Mouse (Mus musculus) ovary, postnatal 10 days (tissue): Measurements from ENCODE around the gene Tmem63c.
A peak's percentile ranks its signal among the peaks of the same experiment; 100 is the strongest.

Experiments
- DNase-seq: peaks from one replicate; pipeline ENCODE4 v3.0.0; 2022; ENCODE audit warnings: low spot score

Tmem63c gene

DNA sequence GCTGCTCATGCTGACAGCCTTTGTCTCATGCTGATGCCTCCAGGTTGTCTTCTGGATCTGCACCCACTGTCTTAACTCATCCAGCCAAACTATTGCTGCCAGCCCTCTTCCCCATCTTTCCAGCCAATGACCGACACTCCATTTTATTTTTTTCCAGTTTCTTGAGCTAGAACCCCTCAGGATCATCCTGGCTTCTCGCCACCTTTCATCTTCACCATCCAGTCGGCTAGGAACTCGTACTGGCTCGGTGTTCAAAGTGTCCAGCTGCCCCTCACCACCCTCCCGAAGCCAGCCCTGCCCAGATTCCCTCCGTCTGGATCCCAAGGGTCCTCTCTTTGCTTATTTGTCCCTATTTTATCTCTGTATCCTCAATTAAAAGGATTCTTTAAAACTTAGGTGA is 33.7 kb downstream of the Tmem63c start:
- no peak for DNase-seq

DNA sequence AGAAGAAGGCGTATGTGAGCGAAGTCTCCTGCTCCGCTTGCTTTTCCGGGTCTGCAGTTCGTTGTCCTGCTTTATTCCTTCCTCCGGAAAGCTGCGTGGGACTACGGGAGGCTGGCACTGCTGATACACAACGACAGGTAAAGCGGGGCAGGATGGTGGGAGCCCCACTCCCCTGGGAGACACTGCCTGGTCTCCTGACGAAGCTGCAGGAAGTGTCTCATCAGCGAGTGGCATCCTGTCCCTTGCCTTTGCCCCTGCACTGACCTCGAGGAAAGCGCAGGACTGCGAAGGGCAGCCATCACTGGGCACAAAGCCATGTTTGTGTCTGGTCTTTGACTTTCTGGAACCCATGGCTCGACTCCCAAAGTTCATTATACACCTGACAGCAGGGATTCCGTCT is 35.9 kb downstream of the Tmem63c start:
- no peak for DNase-seq

DNA sequence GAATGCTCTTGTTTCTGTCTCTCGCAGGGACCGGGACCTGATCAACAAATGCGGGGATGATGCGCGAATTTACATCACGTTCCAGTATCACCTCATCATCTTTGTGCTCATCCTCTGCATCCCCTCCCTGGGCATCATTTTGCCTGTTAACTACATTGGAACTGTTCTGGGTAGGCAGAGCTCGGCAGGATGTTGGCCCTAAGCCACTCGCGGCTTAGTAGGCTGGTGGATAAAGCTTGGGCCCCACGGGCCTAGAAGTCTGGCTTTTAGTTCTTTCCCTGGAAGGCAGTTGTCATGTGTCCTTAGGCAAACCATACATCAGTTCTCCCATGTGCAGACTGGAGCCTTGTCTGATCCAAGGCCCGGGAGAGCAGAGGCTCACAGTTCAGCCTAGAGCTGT is 44.3 kb downstream of the Tmem63c start:
- DNase-seq, result no peak

DNA sequence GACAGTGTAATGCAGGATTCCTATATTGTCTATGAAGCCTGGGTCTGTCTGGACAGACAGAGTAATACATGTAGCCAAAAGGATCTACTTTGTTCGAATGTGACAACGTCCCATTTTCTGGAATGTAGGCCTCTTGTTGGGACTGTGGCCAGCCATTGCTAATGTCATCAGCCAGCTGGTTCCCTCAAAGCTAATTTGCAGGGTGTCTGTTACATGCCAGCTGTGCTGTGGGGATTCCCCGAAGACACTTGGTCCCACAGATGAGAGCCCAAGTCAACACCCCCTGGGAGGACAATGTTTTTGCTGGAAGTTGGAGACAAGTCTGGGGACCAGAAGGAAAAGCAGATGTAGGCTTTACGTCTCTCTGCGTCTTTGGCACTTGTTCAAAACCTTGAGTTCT is 45.3 kb downstream of the Tmem63c start:
- DNase-seq, result no peak

DNA sequence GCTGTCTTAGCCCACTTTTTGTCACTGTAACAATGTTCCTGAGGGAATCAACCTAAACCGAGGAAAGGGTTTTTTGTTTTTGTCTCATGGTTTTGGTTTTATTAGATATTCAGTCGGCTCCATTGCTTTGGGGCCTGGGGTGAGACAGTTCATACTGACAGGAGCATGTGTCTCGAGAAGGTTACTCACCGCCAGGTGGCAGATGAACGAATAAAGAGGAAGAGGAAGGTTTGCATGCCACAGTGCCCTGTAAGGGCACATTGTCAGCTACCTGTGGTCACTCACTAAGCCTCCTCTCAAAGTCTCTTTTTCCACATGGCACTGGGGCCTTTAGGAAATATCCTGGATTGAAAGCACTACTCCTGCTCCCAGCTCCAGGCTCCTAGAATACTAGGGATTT is 49.4 kb downstream of the Tmem63c start:
- DNase-seq, result no peak

DNA sequence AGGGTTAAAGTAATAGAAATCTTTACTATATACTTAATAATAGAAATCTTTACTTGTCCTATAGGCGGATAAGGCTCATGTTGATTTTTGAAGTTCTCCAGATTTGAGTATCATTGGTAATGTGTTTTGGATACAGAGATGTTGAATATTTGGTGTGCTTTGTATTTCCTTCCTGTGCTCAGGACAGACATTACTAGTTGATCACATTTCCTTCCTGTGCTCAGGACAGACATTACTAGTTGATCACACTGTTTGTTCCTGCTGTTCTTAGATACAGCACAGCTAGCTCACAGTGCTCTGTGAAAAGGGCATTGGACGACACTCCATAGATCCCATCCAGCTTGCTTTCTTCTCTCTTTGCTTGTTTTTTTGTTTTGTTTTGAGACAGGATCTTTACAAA is 55.5 kb downstream of the Tmem63c start:
- no peak for DNase-seq

DNA sequence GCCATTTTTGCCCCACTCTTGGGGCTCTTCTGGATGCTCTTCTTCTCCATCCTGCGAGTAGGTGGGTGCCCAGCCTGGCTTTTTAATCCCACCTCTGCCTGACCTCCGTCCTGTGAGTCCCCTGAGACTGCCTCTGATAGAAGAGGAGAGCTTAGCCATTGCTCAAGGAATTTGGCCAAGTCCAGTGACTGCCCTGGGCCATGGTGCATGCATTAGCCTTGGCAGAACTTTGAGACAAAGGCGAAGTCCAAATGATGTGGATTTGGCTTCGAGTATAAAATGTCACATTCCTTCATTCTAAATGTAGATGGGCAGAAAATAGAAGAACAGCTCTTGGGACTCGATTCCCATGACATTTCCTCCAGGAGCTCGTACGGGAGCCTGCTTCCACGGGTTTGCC is 61.7 kb downstream of the Tmem63c start:
- DNase-seq, result no peak

DNA sequence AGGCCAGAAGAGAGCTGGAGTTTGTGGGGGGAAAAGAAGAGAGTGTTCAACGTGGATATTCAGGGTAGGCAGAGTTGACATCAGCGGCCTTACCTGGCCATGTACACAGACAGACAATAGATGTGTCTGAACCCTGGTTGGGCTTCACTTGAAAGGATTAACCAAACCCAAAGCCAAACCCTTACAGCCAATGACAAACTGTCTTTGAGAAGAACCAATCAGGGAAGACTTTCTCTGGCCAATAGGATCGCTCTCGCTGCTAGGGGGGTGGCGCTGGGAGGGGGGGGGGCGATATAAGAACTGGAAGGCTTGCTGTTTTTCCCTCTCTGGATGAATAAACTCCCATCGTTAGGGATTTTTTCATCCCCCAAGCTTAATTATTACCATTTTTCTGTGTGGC is 66.1 kb downstream of the Tmem63c start:
- DNase-seq, result no peak

GRCm38 (mm10) chr12:87088331-87088730 is 67.2 kb downstream of the Tmem63c start:
- no peak for DNase-seq

- no peak for DNase-seq
Measured at GRCm38 (mm10) chr12:87089255-87089654, 68.1 kb downstream of the Tmem63c start.

DNA sequence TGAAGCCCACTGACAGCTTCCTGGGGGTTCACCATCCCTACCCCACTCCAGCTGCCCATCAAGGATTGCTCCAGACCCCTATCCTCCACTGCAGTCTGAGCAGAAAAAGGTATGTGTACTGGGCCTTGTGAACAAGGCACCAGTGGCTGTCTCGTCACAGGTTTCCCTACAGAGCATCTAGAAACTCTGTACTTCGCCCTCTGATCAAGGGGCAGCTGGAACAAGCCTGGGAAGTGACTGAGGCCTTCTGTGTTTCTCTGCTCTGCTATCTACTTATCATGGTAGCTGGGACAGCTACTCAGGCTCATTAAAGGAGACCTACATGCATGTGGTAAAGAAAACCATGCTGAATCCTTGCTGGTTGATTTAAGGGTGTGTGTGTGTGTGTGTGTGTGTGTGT is 68.6 kb downstream of the Tmem63c start:
- no peak for DNase-seq

DNA sequence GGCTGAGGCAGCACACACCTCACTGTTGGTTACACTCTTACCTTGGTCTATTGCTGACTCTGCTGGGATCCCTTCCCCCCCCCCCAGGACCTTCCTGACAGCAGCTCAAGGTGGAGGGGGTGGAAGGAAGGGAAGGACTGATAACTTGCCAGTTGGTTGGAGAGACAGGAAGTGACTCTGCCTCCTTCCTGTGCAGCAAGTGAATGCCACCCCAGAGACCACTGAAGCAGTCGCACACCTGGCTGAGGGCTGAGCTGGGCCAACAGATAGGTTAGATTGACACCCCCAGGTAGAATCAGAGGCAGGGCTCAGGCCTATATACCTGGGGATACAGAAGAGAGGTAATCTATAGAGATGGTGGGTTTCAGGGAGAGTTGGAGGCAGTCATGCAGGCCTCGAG is 70.8 kb downstream of the Tmem63c start:
- DNase-seq, result no peak

DNA sequence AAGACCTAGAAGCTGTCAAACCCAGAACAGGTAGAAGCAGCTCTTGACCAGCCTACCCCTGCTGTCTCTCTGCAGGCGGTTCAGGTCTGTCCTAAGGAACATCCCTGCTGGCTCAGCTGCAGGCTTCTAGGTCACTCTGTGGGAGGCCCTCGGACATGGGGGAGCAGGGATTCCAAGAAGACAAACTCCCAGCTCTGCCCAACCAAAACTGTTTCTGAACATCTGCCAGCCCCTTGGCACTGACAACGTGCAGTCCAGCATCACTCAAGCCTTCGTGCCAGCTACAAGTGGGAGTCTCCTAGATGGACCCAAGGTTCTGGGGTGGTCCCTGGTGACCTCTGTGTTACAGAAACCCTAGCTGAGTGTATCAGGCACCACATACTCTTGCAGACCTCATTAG is 72.1 kb downstream of the Tmem63c start:
- no peak for DNase-seq

DNA sequence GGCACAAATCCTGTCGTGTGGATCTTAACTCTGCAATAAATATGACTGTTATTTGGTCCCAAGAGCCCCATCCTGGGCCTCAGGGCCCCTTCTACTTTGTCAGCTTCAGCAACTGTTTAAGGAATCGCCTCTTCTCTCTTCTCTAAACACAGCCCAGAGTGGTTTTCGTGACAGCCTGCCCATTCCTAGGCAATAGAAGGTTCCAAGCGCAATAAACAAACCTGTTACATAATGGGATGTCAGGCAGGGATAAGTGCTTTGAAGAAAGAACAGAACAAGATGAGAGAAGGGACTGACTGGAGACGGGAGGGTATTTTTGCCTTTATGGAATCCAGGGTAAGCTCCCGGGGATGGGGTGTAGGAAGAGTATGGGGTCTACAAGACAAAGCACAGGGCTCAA is 72.5 kb downstream of the Tmem63c start:
- no peak for DNase-seq

DNA sequence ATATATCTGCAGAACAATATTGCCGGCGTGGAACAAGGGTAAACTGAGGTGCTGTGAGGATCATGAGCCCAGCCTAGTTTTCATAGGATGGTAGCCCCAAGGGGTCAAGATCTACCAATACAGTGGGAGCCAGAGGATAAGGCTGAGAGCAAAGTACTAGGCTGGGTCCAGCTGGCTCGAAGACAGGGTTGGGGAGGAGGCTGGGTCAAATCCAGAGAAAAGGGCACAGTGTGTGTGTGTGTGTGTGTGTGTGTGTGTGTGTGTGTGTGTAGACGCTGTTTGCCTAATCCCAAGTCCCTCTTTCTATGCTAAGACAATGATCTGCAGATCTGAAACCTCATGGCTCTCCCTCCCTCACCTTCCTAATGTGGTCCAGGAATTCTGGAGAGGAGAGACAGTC is 79.2 kb downstream of the Tmem63c start:
- DNase-seq, result no peak

DNA sequence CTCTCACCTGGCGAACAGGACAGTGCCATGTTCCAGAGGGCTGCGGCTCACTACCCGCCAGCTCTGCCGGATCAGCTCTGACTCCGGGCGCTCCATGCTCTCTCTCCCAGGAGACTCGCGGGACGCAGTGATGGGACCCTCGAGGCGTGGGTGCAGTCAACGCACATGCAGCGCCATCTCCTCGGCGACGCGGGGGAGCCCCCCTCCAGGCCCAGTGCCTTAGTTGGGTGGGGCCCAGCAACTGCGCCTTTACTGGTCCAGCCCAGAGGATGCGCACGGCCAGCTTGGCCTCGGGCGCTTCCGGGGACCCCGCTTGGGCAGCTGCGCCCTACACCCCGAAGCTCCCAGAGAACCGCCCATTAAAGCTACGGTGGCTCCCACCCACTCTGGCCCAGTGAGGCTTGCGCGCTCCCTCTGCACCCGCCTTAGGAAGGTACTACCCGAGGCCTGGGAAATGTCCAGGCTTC is 81.1 kb downstream of the Tmem63c start, which contains the start of gene Ngb:
Gene Ngb, minus strand, starts transcription at position 375 of the 467 bp plus-strand sequence.
- peak; percentile 11 for DNase-seq

DNA sequence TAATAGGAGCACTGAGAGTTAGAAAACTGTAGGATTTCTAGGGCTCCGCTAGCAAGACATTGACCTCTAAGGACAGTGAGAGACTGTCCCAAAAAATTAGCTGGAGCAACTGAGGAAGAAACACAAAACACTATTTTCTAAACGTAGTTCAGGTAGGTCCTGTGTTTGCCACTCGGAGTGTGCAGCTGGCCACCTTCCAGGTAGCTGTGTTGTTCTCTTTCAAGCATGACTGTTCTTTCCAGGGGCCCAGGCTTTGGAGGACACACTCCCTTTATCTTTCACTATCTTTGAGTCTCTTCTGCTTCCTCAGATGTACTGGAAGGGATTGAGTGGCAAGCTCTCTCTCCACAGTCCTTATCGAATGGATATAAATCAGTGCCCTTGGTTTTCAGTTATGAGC is 82.3 kb downstream of the Tmem63c start:
- DNase-seq, result no peak

DNA sequence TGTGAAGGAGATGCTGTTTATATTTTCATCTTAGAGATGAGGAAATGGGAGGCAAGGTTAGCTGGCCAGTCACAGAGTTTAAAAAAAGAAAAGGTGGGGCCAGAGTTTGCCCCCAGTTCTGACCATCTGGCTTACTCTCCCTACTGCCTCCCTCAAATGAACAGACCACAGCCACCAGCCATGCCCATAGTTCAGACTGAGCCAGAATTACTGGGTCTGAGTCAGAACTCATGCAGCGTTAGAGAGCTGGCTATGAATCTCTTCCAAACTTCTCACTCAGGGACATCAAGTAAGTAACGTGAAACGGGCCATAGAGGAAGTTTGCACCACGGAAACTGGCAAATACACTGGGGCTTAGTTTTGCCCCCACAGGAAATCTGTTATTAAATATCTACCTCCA is 83.7 kb downstream of the Tmem63c start:
- no peak for DNase-seq

DNA sequence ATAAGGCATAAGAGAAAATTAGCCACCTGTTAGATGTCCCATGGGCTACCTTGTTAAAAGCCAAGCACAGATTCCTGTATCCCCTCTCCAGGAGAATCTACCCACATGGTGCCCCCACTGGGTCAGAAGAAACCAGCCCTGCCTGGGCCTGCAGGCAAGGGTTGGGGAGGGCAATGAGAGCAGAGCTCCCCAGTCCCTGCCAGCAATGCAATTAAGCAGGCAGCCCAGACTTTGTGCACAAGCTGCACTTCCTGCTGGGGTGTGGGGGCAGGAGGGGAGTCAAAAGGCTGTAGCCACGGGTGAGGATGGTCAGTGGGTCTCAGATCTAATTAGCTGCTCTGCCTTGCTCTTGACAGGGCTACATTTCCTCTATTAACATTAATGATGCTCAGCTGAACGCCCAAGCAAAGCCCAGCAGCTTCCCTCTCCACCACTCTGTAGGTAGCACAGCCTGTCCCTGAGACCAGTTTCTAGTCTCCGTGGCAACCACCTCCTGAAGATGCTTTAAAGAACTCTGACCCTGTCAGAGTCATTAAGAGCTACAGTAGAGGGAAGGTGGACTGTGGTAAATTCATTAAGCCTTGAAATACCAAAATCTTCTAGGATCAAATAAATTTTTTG is 86.3 kb downstream of the Tmem63c start:
- no peak for DNase-seq

DNA sequence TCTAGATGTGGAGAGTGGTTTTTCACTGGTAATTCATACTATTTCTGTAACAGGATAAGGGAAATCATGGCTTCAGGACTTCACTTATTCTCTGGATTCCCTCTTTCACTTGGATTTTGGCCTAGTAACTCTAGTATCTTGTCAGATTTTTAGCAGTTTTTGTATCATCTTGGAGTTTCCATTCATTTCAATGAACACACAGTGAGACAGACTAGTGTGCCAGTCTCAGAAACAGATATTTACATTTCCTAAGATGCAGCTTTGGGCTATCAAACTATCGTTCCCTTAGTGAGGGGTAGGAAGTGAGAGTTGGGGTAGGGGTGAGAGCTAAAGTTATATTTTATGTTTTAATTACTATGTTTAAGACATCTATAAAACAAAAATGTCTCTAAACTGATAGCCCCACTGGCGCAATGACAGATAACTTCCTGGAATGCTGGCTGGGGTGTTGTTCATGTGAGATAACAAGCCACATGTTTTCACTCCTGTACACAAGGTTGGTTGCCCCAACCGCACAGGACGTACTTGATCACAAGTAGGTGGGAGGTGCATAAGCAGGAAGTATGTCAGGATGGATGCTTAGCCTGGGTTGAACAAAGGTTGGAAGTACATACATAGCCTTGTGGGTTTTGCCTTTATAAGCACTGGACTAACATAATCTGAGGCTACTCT is 100.9 kb downstream of the Tmem63c start:
- DNase-seq, result no peak

- DNase-seq, result no peak
Measured at GRCm38 (mm10) chr12:87127256-87127655, 106.1 kb downstream of the Tmem63c start.

- DNase-seq, result no peak
Measured at GRCm38 (mm10) chr12:87130224-87130623, 109.1 kb downstream of the Tmem63c start.

GRCm38 (mm10) chr12:87131181-87131580 is 110.0 kb downstream of the Tmem63c start:
- DNase-seq, result no peak

- no peak for DNase-seq
Measured at GRCm38 (mm10) chr12:87131619-87132018, 110.5 kb downstream of the Tmem63c start.
